Comparison of ENCODE assay signal across 19 mouse cellular contexts in genomic region chr2:72396934-72397333, GRCm38 (mm10).
DNase-seq lines count a peak whose midpoint lies in the region; ATAC-seq and TF ChIP-seq lines count a peak whose summit lies in the region.
"Had no signal": no experiment of that assay in that cellular context is flagged by ENCODE, and none has a peak within 500 bp of the region (broad histone marks: within the 10 kb centered on the region; RNA-seq: fewer than 3 reads in every experiment).

No protein-coding gene starts in this region.

- no peak overlapping the region for H3K27ac ChIP-seq in heart, adult 2 months
- peak overlapping the region; percentile 89 for H3K27ac ChIP-seq in thymus, adult 2 months (ENCODE audit: control insufficient read depth, insufficient read depth, low read length)
- H3K27ac ChIP-seq: forebrain, embryonic 12.5 days; hindbrain, embryonic 13.5 days; layer of hippocampus, adult 2 months; limb, embryonic 12.5 days had no signal

- TF ChIP-seq POLR2A in heart, adult 2 months (IDR thresholded peaks at IDR 0.05; ENCODE audit: insufficient read depth, low read depth, low read length), result no peak
- no peak for TF ChIP-seq POLR2A in thymus, adult 2 months (IDR thresholded peaks at IDR 0.05; ENCODE audit: control insufficient read depth, extremely low read depth, insufficient read depth, low read length, poor library complexity)

- no peak for TF ChIP-seq CTCF in heart, adult 2 months (IDR thresholded peaks at IDR 0.05)
- no peak for TF ChIP-seq CTCF in thymus, adult 2 months (IDR thresholded peaks at IDR 0.05; ENCODE audit: borderline replicate concordance, control insufficient read depth, extremely low read depth, insufficient read depth, low read length, poor library complexity)

- 0 out of 2 replicates have a peak, but pooled peaks have one; percentile 10 for TF ChIP-seq EP300 in heart, adult 2 months (IDR thresholded peaks at IDR 0.05; ENCODE audit: insufficient read depth, low read depth, low read length)

- intact Hi-C loops in heart, adult 2 months (cut with DNase I), result no loop called here
- intact Hi-C loops in heart, postnatal 36 days (cut with DNase I), result no loop called here

- peaks cover 3% of the 10 kb centered on the region; the same call in 1 of the 2 replicates for H3K4me1 ChIP-seq in heart, adult 2 months (ENCODE audit: control insufficient read depth, insufficient read depth, low read length)
- H3K4me1 ChIP-seq in thymus, adult 2 months (replicated peaks; ENCODE audit: control insufficient read depth, insufficient read depth, low read length), result peaks cover 33% of the 10 kb centered on the region
- H3K4me1 ChIP-seq: hindbrain, embryonic 13.5 days had no signal

- no peak overlapping the region for H3K4me3 ChIP-seq in heart, adult 2 months
- H3K4me3 ChIP-seq in thymus, adult 2 months (ENCODE audit: control insufficient read depth, insufficient read depth, low read length), result no peak overlapping the region
- H3K4me3 ChIP-seq: forebrain, embryonic 12.5 days; heart, embryonic 12.5 days; hindbrain, embryonic 13.5 days; layer of hippocampus, adult 2 months; limb, embryonic 12.5 days had no signal

- H3K27me3 ChIP-seq in heart, adult 2 months (ENCODE audit: control insufficient read depth, insufficient read depth, low read length), result no peaks in the 10 kb centered on the region
- H3K27me3 ChIP-seq in thymus, adult 2 months (ENCODE audit: control insufficient read depth, insufficient read depth, low read length), result no peaks in the 10 kb centered on the region
- H3K27me3 ChIP-seq: forebrain, embryonic 12.5 days; heart, embryonic 12.5 days; hindbrain, embryonic 13.5 days; limb, embryonic 12.5 days had no signal

- H3K9ac ChIP-seq in heart, adult 2 months (ENCODE audit: low read depth, low read length), result no peak overlapping the region
- H3K9ac ChIP-seq: forebrain, embryonic 12.5 days; heart, embryonic 12.5 days; hindbrain, embryonic 13.5 days; limb, embryonic 12.5 days; lung, embryonic 14.5 days had no signal

- WGBS in heart, adult 2 months, result 72% methylated on average over 6 of the region's 6 CpGs
- WGBS in thymus, adult 2 months, result 59% methylated on average over 6 of the region's 6 CpGs

- no peak for DNase-seq in heart, adult 2 months
- no peak for DNase-seq in heart, postnatal 36 days
- DNase-seq in thymus, adult 2 months, result peak; percentile 55
- DNase-seq in thymus, adult 18-20 months, result no peak
- peak; percentile 92 for DNase-seq in skeletal muscle tissue, adult 2 months (ENCODE audit: low read depth, low spot score)
- DNase-seq in thymus, postnatal 4 days, result peak; percentile 63
- DNase-seq in right cerebral cortex, postnatal 4 days, result no peak
- DNase-seq: adrenal gland, postnatal 36 days; cerebellum, postnatal 10 days; kidney, adult 11 months; kidney, postnatal 14 days; layer of hippocampus, postnatal 36 days; lung, embryonic 14.5 days had no signal

- H3K36me3 ChIP-seq in heart, adult 2 months (ENCODE audit: control insufficient read depth, insufficient read depth, low read length), result no peaks in the 10 kb centered on the region
- no peaks in the 10 kb centered on the region for H3K36me3 ChIP-seq in thymus, adult 2 months (ENCODE audit: control insufficient read depth, insufficient read depth, low read length)
- H3K36me3 ChIP-seq: forebrain, embryonic 12.5 days had no signal

- H3K79me2 ChIP-seq in heart, adult 2 months (replicated peaks; ENCODE audit: control insufficient read depth, insufficient read depth, low read length), result no peaks in the 10 kb centered on the region

- ATAC-seq in CD4-positive, CD25-positive, alpha-beta regulatory T cell, adult 4 months, result no peak

Comparison
In these comparisons a context has a peak if more than half of its experiments do, and no peak if none do; other contexts are left out.
1. DNase-seq: peak in thymus, adult 2 months (single experiment), skeletal muscle tissue, adult 2 months (single experiment) and thymus, postnatal 4 days (single experiment); none in heart, adult 2 months (0 of 2), heart, postnatal 36 days (0 of 2), thymus, adult 18-20 months (0 of 2) and right cerebral cortex, postnatal 4 days (single experiment).